Mouse (Mus musculus): ENCODE results near the gene Capn10.

- no peak for TF ChIP-seq POLR2A (IDR thresholded peaks at IDR 0.05; ENCODE audit: extremely low read depth, insufficient read depth, low read length)
- no peak for TF ChIP-seq CTCF (IDR thresholded peaks at IDR 0.05; ENCODE audit: extremely low read depth, insufficient read depth, low read length)
Observed at GRCm38 (mm10) chr1:92992880-92993279, 58.7 kb downstream of the Capn10 start.
